Mouse (Mus musculus): ENCODE data around the gene Arhgap23. TPM values are rescaled to one million over a fixed set of nuclear protein-coding genes. Genes with fewer than 3 reads are reported as not detected.

Gene Arhgap23
- polyA plus RNA-seq, 2 experiments = 7.3 to 17.5 TPM

DNA sequence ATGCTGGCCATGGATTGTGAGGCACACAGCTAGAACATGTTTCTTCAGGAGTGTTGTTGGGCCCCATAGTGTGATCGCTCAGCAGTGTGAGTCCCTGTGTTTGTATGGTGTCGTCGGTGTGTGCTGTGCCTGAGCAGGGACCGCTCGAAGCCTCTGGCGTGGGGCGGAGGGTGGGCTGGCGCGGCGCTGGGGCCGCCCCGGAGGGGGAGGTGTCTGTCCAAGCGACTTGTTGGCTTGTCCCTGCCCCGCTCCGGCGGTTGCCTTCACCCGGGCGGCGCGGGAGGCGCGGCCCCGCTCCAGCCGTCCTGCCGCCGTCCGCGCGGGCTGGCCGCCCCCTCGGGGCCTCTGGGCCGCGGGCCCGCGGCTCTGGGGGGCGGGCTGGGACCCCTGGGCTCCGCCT is 24.6 kb downstream of the Arhgap23 start:
- under 1% methylated on average over 36 of the region's 37 CpGs for WGBS (ENCODE audit: insufficient replicate concordance)
- Histone ChIP-seq H3K9ac (replicated peaks) (peak overlapping the region; percentile 83), H3K4me1 (replicated peaks; ENCODE audit: control insufficient read depth in 2 of 2, insufficient read depth in 2 of 2, low read length in 1 of 2) (peaks cover 54 to 71% of the 10 kb centered on the region in 2 experiments), H3K4me2 (ENCODE audit: low read depth) (peak overlapping the region; percentile 92), H3K4me3 (ENCODE audit: insufficient read depth in 1 of 2, low read depth in 2 of 2, low read length in 2 of 2) (peak overlapping the region; percentile 75 to 95), H3K27ac (peak overlapping the region; percentile 98), H3K9me3 (ENCODE audit: control insufficient read depth, low read length) (no peaks in the 10 kb centered on the region), H3K36me3 (replicated peaks; ENCODE audit: control insufficient read depth, insufficient read depth, low read depth) (peaks cover 11% of the 10 kb centered on the region), H3K27me3 (ENCODE audit: control insufficient read depth, insufficient read depth, low read length) (no peaks in the 10 kb centered on the region)
- peak in 1 of 3 experiments; percentile 62 for DNase-seq (ENCODE audit: low read depth in 3 of 3, low spot score in 3 of 3)
- TF ChIP-seq CTCF (IDR thresholded peaks at IDR 0.05; ENCODE audit: low read depth) = no peak
- no peak; the same call in 1 of the 2 replicates for TF ChIP-seq EP300 (IDR thresholded peaks at IDR 0.05; ENCODE audit: low read depth)
- peak; percentile 65 for ATAC-seq (ENCODE audit: insufficient read depth)

GRCm38 (mm10) chr11:97440441-97440881 is 25.1 kb downstream of the Arhgap23 start:
- H3K9me3 ChIP-seq (ENCODE audit: control insufficient read depth, low read length) = no peaks in the 10 kb centered on the region
- peak overlapping the region; percentile 92 for H3K4me2 ChIP-seq (ENCODE audit: low read depth)
- H3K27ac ChIP-seq = peak overlapping the region; percentile 98
- H3K9ac ChIP-seq (replicated peaks) = peak overlapping the region; percentile 83
- H3K27me3 ChIP-seq (ENCODE audit: control insufficient read depth, insufficient read depth, low read length) = no peaks in the 10 kb centered on the region
- ATAC-seq (ENCODE audit: insufficient read depth) (peak; percentile 47; the same call in 1 of the 2 replicates), DNase-seq (ENCODE audit: low read depth in 3 of 3, low spot score in 3 of 3) (no peak)
- TF ChIP-seq CTCF (IDR thresholded peaks at IDR 0.05; ENCODE audit: low read depth) (no peak), EP300 (IDR thresholded peaks at IDR 0.05; ENCODE audit: low read depth) (no peak)
- under 1% methylated on average over 34 of the region's 34 CpGs for WGBS (ENCODE audit: insufficient replicate concordance)
- H3K36me3 ChIP-seq (replicated peaks; ENCODE audit: control insufficient read depth, insufficient read depth, low read depth) = peaks cover 16% of the 10 kb centered on the region
- H3K4me3 ChIP-seq (ENCODE audit: insufficient read depth in 1 of 2, low read depth in 2 of 2, low read length in 2 of 2) = peak overlapping the region; percentile 75 to 95
- peaks cover 57 to 73% of the 10 kb centered on the region in 2 experiments for H3K4me1 ChIP-seq (replicated peaks; ENCODE audit: control insufficient read depth in 2 of 2, insufficient read depth in 2 of 2, low read length in 1 of 2)

- 21% methylated on average over 15 of the region's 15 CpGs for WGBS (ENCODE audit: insufficient replicate concordance)
- H3K9ac ChIP-seq (replicated peaks) = peak overlapping the region; percentile 83
- ATAC-seq (ENCODE audit: insufficient read depth) = no peak
- no peak for TF ChIP-seq EP300 (IDR thresholded peaks at IDR 0.05; ENCODE audit: low read depth)
- TF ChIP-seq CTCF (IDR thresholded peaks at IDR 0.05; ENCODE audit: low read depth) = no peak
- peak overlapping the region; percentile 92 for H3K4me2 ChIP-seq (ENCODE audit: low read depth)
- H3K4me1 ChIP-seq (replicated peaks; ENCODE audit: control insufficient read depth in 2 of 2, insufficient read depth in 2 of 2, low read length in 1 of 2) = peaks cover 57 to 73% of the 10 kb centered on the region in 2 experiments
- DNase-seq (ENCODE audit: low read depth in 3 of 3, low spot score in 3 of 3) = no peak
- peak overlapping the region; percentile 75 to 95 for H3K4me3 ChIP-seq (ENCODE audit: insufficient read depth in 1 of 2, low read depth in 2 of 2, low read length in 2 of 2)
- H3K27me3 ChIP-seq (ENCODE audit: control insufficient read depth, insufficient read depth, low read length) = no peaks in the 10 kb centered on the region
- H3K27ac ChIP-seq = peak overlapping the region; percentile 98
- no peaks in the 10 kb centered on the region for H3K9me3 ChIP-seq (ENCODE audit: control insufficient read depth, low read length)
- peaks cover 20% of the 10 kb centered on the region for H3K36me3 ChIP-seq (replicated peaks; ENCODE audit: control insufficient read depth, insufficient read depth, low read depth)
These were observed 25.8 kb downstream of the Arhgap23 start for GRCm38 (mm10) chr11:97441036-97441657.

GRCm38 (mm10) chr11:97441658-97442125 is 26.4 kb downstream of the Arhgap23 start:
- H3K27me3 ChIP-seq (ENCODE audit: control insufficient read depth, insufficient read depth, low read length) = no peaks in the 10 kb centered on the region
- H3K9ac ChIP-seq (replicated peaks) = peak overlapping the region; percentile 83
- no peak for DNase-seq (ENCODE audit: low read depth in 3 of 3, low spot score in 3 of 3)
- peak overlapping the region; percentile 98 for H3K27ac ChIP-seq
- WGBS (ENCODE audit: insufficient replicate concordance) = 9% methylated on average over 3 of the region's 3 CpGs
- H3K9me3 ChIP-seq (ENCODE audit: control insufficient read depth, low read length) = no peaks in the 10 kb centered on the region
- peaks cover 22% of the 10 kb centered on the region for H3K36me3 ChIP-seq (replicated peaks; ENCODE audit: control insufficient read depth, insufficient read depth, low read depth)
- peak overlapping the region; percentile 75 to 95 for H3K4me3 ChIP-seq (ENCODE audit: insufficient read depth in 1 of 2, low read depth in 2 of 2, low read length in 2 of 2)
- no peak for TF ChIP-seq CTCF (IDR thresholded peaks at IDR 0.05; ENCODE audit: low read depth)
- no peak for TF ChIP-seq EP300 (IDR thresholded peaks at IDR 0.05; ENCODE audit: low read depth)
- peak overlapping the region; percentile 92 for H3K4me2 ChIP-seq (ENCODE audit: low read depth)
- H3K4me1 ChIP-seq (replicated peaks; ENCODE audit: control insufficient read depth in 2 of 2, insufficient read depth in 2 of 2, low read length in 1 of 2) = peaks cover 57 to 73% of the 10 kb centered on the region in 2 experiments
- ATAC-seq (ENCODE audit: insufficient read depth) = no peak

- Histone ChIP-seq H3K9me3 (ENCODE audit: control insufficient read depth, low read length) (no peaks in the 10 kb centered on the region), H3K36me3 (replicated peaks; ENCODE audit: control insufficient read depth, insufficient read depth, low read depth) (peaks cover 35% of the 10 kb centered on the region), H3K27ac (peak overlapping the region; percentile 98), H3K4me1 (replicated peaks; ENCODE audit: control insufficient read depth in 2 of 2, insufficient read depth in 2 of 2, low read length in 1 of 2) (peaks cover 66 to 79% of the 10 kb centered on the region in 2 experiments), H3K4me3 (ENCODE audit: insufficient read depth in 1 of 2, low read depth in 2 of 2, low read length in 2 of 2) (peak overlapping the region; percentile 75 to 95), H3K27me3 (ENCODE audit: control insufficient read depth, insufficient read depth, low read length) (no peaks in the 10 kb centered on the region), H3K4me2 (ENCODE audit: low read depth) (peak overlapping the region; percentile 92), H3K9ac (replicated peaks) (peak overlapping the region; percentile 83)
- DNase-seq (ENCODE audit: low read depth in 3 of 3, low spot score in 3 of 3) (peak; percentile 68 to 84 (median 72)), ATAC-seq (ENCODE audit: insufficient read depth) (peak; percentile 19)
- WGBS (ENCODE audit: insufficient replicate concordance) = 36% methylated on average over 11 of the region's 11 CpGs
- TF ChIP-seq CTCF (IDR thresholded peaks at IDR 0.05; ENCODE audit: low read depth) (no peak), EP300 (IDR thresholded peaks at IDR 0.05; ENCODE audit: low read depth) (peak; percentile 74)
These were observed 27.8 kb downstream of the Arhgap23 start for GRCm38 (mm10) chr11:97442891-97443675.
